Mouse (Mus musculus) liver, embryonic 13.5 days (tissue): ENCODE data around the gene Apol8. TPM values are rescaled to one million over a fixed set of nuclear protein-coding genes. Genes with fewer than 3 reads are reported as not detected.

Experiments used
- ATAC-seq: fragments of 200-750 bp; cut with Nextera tagmentation; 2 replicates; pipeline ENCODE4 v1.8.0; 2017; ENCODE audit warnings: low read depth, mild to moderate bottlenecking, moderate number of reproducible peaks, moderate library complexity
- DNase-seq: peaks from one replicate; pipeline ENCODE4 v3.0.0; 2022
- H3K27ac ChIP-seq: fragments of 300-500 bp; sonication (generic); 2 replicates; pipeline ENCODE4 v1.5.1; 2015; ENCODE audit warnings: moderate library complexity, mild to moderate bottlenecking, inconsistent platforms
- H3K27me3 ChIP-seq: fragments of 300-500 bp; sonication (generic); 2 replicates; pipeline ENCODE4 v1.6.1; 2015; ENCODE audit warnings: mild to moderate bottlenecking, inconsistent platforms
- H3K36me3 ChIP-seq: fragments of 300-500 bp; sonication (generic); 2 replicates; pipeline ENCODE4 v1.6.1; 2015; ENCODE audit warnings: mild to moderate bottlenecking, inconsistent platforms
- H3K4me1 ChIP-seq: fragments of 300-500 bp; sonication (generic); replicated peaks from 2 replicates; pipeline ENCODE4 v1.6.1; 2015; ENCODE audit warnings: inconsistent platforms
- H3K4me2 ChIP-seq: fragments of 300-500 bp; sonication (generic); 2 replicates; pipeline ENCODE4 v1.6.1; 2015; ENCODE audit warnings: inconsistent platforms, mild to moderate bottlenecking, moderate library complexity
- H3K4me3 ChIP-seq: fragments of 300-500 bp; sonication (generic); replicated peaks from 2 replicates; pipeline ENCODE4 v1.5.1; 2015; ENCODE audit warnings: mild to moderate bottlenecking, inconsistent platforms
- H3K9ac ChIP-seq: fragments of 300-500 bp; sonication (generic); 2 replicates; pipeline ENCODE4 v1.6.1; 2015; ENCODE audit warnings: mild to moderate bottlenecking, inconsistent platforms
- H3K9me3 ChIP-seq: fragments of 300-500 bp; sonication (generic); replicated peaks from 2 replicates; pipeline ENCODE4 v1.6.1; 2016; ENCODE audit warnings: inconsistent platforms
- WGBS: fragments of 180-500 bp; shearing (Covaris S2); methylation state at CpG from one replicate; pipeline ENCODE4 v1.1.7; 2015; ENCODE audit not compliant: insufficient replicate concordance; 5-methylcytosine and 5-hydroxymethylcytosine counted together
- polyA plus RNA-seq: library from polyadenylated mRNA; unstranded; fragments of >200 nt; fragmentation: Nextera tagmentation; extraction: Ambion mirVana; gene quantifications from 2 replicates; pipeline ENCODE4 v1.2.1, GENCODE M21; 2015

The Apol8 gene
- polyA plus RNA-seq, 1 experiment from 2014 or later: 29.8 TPM

DNA sequence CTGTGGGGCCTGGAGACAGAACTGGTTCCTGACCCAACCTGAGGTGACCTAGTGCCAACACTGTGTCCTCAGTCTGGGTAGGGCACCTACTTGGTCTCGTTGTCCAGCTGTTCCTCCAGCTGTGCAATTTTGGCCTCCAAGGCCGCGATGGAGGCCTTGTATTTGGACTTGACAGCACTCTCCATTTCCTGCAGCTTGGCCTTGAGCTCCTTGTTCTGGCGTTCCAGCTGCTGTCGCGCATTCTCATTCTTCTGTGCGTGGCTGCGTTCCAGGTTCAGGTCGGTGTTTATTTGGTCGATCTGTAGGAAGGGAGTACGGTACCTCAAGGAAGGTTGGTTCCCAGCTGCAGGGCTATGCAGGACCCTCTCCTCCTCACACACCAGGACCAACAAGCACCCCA lies 6.9 kb upstream of the Apol8 start:
- ATAC-seq (no peak), DNase-seq (no peak)
- Histone ChIP-seq H3K9ac (no peak overlapping the region), H3K4me3 (no peak overlapping the region), H3K4me1 (peaks cover 3% of the 10 kb centered on the region), H3K4me2 (no peak overlapping the region), H3K27me3 (no peaks in the 10 kb centered on the region), H3K9me3 (no peaks in the 10 kb centered on the region), H3K27ac (0 out of 2 replicates have a peak overlapping the region, but pooled peaks have one; percentile 21), H3K36me3 (peaks cover 95% of the 10 kb centered on the region)
- WGBS: 89% methylated on average over 11 of the region's 11 CpGs

DNA sequence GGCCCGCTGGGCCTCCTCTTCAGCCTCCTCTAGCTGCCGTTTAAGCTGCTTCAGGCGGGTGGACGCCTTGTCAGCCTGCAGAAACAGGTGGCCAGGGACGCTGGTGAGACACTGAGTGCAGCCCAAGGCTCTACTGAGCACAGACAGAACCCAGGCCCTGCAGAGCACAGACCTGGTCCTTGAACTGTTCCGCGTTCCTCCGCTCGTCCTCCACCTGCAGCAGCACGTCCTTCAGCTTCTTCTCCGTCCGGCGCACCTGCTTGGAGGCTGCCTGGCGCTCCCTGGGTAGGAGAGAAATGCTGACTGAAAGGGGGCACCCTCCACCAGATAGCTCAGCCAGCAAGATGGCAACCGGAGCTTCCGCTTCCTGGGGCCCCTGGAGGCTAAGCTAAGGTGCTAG lies 6.2 kb upstream of the Apol8 start:
- no peak overlapping the region for H3K27ac ChIP-seq
- no peak overlapping the region for H3K4me2 ChIP-seq
- H3K4me1 ChIP-seq: peaks cover 3% of the 10 kb centered on the region
- no peaks in the 10 kb centered on the region for H3K9me3 ChIP-seq
- H3K4me3 ChIP-seq: no peak overlapping the region
- no peaks in the 10 kb centered on the region for H3K27me3 ChIP-seq
- ATAC-seq: no peak
- no peak overlapping the region for H3K9ac ChIP-seq
- H3K36me3 ChIP-seq: peaks cover 89% of the 10 kb centered on the region
- 92% methylated on average over 16 of the region's 16 CpGs for WGBS
- DNase-seq: no peak

DNA sequence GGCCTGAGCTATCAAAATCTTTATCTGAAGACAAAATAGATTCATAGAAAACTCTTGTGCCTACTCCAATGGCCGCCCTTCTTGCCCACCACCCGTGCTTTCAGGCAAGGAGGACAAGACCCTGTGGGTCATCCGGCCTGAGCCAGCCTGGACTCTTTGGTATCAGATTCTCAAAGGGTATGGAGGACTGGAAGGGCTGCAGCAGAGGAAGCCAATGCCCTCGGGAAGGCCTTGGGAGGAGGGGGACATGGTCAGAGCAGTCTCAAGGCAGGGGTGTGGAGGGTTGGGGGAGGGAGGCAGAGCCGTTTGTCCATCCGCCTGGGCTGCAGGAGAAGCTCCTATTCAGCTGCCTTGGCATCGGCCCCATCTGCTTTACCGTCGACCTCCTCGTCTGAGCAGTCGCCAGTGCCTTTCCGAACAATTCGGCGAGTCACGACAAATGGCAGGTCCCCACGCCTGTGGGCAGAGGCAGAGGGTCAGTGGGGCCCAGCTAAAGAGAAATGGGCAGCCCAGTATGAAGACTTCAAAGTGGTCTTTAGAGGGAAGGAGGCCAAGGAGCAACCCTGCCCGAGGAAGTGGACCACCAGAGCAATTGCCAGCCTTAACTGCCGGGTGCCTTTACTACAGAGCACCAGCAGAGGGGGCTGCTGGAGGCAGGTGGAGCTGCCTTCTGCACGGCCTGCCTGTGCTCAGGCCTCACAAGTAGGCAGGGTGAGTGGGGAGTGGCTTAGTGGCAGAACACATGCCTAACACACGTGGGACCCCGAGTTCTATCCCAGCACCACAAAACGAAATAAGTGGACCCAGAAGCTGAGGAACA lies 5.0 kb upstream of the Apol8 start:
- ATAC-seq (peak; percentile 40; the same call in 1 of the 2 replicates), DNase-seq (peak; percentile 30)
- WGBS: 80% methylated on average over 22 of the region's 22 CpGs

DNA sequence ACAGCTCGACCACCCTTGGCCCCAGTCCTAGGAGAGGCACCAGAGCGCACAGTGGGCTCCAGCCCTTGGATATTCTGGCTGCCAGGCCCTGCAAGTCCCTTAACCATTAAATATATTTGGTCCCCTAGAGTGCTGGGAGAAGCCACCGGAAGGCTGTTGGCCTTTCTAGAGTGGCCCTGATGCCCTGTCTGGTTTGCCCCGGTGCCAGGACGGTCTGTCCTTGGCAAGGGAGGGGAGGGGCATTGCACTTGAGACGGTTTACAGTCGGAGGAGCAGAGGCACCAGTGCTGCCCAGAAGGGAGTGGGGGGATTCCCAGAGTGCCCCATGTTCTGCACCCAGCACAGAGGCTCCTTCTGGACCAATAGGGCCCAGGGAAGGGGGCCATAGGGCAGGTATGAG lies 4.3 kb upstream of the Apol8 start:
- H3K27me3 ChIP-seq: no peaks in the 10 kb centered on the region
- H3K4me2 ChIP-seq: no peak overlapping the region
- H3K4me3 ChIP-seq: no peak overlapping the region
- DNase-seq (no peak), ATAC-seq (no peak)
- H3K9ac ChIP-seq: no peak overlapping the region
- H3K36me3 ChIP-seq: peaks cover 69% of the 10 kb centered on the region
- WGBS: 93% methylated on average over 7 of the region's 7 CpGs
- H3K27ac ChIP-seq: no peak overlapping the region; the same call in 1 of the 2 replicates
- H3K4me1 ChIP-seq: peaks cover 19% of the 10 kb centered on the region
- no peaks in the 10 kb centered on the region for H3K9me3 ChIP-seq

More for the DNA sequence above, 5.0 kb upstream of the Apol8 start:
- Histone ChIP-seq H3K27me3 (no peaks in the 10 kb centered on the region), H3K36me3 (peaks cover 76% of the 10 kb centered on the region), H3K4me1 (peaks cover 12% of the 10 kb centered on the region), H3K27ac (no peak overlapping the region; the same call in 1 of the 2 replicates), H3K9ac (no peak overlapping the region), H3K9me3 (no peaks in the 10 kb centered on the region), H3K4me2 (no peak overlapping the region), H3K4me3 (no peak overlapping the region)

DNA sequence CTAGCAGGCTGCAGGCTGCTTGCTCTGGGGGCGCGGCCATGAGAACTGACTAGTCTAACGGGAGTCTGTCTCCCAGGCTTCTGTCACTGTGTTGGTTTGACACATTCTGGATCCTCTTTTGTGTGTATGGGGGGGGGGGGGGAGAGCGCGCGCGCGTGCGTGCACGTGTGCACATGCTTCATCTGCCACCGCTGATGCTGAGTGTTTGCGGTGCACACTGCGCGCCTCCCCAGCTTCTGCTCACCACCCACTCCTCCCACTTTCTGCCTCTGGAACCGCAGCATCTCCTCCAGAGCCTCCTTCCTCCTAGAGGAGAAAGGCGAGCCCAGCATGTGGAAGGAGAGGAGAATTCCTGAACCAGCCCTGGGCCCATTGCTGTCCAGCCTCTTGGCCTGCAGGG lies 3.2 kb upstream of the Apol8 start:
- Histone ChIP-seq H3K9me3 (no peaks in the 10 kb centered on the region), H3K27me3 (no peaks in the 10 kb centered on the region), H3K9ac (no peak overlapping the region), H3K4me2 (no peak overlapping the region), H3K36me3 (peaks cover 58% of the 10 kb centered on the region), H3K27ac (no peak overlapping the region), H3K4me3 (no peak overlapping the region), H3K4me1 (peaks cover 27% of the 10 kb centered on the region)
- no peak for ATAC-seq
- DNase-seq: no peak
- WGBS: 91% methylated on average over 16 of the region's 16 CpGs

DNA sequence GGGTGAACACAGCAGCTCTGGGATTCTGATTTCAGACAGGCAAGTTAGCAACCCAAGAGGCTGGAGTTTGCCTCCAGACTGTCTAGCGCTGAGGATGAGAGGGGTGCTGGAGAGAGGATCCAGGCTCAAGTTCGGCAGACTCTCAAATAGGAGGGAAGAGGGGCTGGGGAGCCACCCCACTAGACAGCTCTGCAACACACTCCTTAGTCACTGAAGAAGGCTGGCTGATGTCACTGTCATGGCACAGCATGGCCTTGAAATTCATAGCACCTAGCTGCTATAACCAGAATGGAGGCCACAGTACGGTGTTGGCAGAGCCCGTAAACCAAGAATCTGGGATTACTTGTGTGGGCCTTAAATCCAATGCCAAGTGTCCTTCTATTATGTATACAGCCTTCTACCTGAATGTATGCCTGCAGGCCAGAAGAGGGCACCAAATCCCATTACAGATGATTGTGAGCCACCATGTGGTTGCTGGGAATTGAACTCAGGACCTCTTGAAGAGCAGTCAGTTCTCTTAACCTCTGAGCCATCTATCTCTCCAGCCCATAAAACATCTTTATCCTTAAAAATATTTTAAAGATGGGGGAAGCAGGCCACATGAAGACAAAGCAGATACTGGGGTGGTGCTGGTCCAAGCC lies 903 bp upstream of the Apol8 start:
- peaks cover 45% of the 10 kb centered on the region for H3K36me3 ChIP-seq
- no peak for DNase-seq
- peaks cover 37% of the 10 kb centered on the region for H3K4me1 ChIP-seq
- H3K27ac ChIP-seq: peak overlapping the region; percentile 24; the same call in 1 of the 2 replicates
- no peak overlapping the region for H3K4me3 ChIP-seq
- 71% methylated on average over 4 of the region's 4 CpGs for WGBS
- no peak overlapping the region for H3K4me2 ChIP-seq
- no peaks in the 10 kb centered on the region for H3K9me3 ChIP-seq
- no peak for ATAC-seq
- H3K27me3 ChIP-seq: no peaks in the 10 kb centered on the region
- H3K9ac ChIP-seq: no peak overlapping the region

DNA sequence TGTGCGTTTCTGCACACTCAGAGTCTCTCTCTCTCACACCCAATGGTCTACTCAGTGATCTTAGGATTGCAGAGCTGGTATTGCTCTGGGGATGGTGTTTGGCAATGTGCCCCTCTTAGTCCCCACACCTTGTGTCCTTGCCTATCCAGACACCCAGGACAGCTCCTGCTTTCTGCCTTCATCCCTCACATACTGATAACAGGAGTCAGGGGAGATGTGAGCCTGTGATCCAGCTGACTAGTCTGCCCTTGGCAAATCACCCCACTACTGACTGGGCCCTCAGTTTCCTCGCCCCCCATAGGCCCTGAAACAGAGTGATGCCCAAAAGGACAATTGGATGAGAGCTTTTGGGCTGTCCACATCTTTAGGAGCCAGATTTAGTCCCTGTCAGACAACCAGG lies 722 bp downstream of the Apol8 start:
- H3K4me3 ChIP-seq: peak overlapping the region; percentile 73
- H3K9ac ChIP-seq: peak overlapping the region; percentile 89
- 40% methylated on average over 2 of the region's 2 CpGs for WGBS
- H3K9me3 ChIP-seq: no peaks in the 10 kb centered on the region
- ATAC-seq (no peak), DNase-seq (no peak)
- peaks cover 50% of the 10 kb centered on the region for H3K4me1 ChIP-seq
- peaks cover 45% of the 10 kb centered on the region for H3K36me3 ChIP-seq
- no peaks in the 10 kb centered on the region for H3K27me3 ChIP-seq
- peak overlapping the region; percentile 88 for H3K4me2 ChIP-seq
- H3K27ac ChIP-seq: peak overlapping the region; percentile 96

DNA sequence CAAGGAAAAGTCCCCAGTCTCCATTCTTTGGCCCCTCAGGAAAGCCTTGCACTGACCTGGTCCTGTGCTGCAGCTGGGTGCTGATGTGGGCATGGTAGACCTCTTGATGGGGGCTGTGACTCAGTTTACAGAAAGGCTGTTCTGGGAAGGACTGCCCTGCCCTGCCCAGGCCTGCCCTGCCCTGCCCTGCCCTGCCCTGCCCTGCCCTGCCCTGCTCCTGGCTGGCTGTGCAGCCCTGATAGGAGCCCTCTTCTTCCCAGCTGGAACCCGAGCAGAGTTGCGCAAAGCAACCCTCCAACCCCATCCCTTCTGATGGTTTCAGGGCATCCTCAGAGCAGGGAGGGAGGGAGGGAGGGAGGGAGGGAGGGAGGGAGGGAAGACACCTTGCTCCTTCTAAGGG lies 1.7 kb downstream of the Apol8 start:
- Histone ChIP-seq H3K4me3 (peak overlapping the region; percentile 73), H3K9ac (peak overlapping the region; percentile 89), H3K27me3 (no peaks in the 10 kb centered on the region), H3K4me1 (peaks cover 50% of the 10 kb centered on the region), H3K4me2 (peak overlapping the region; percentile 88), H3K36me3 (peaks cover 45% of the 10 kb centered on the region), H3K27ac (peak overlapping the region; percentile 96), H3K9me3 (no peaks in the 10 kb centered on the region)
- ATAC-seq (peak; percentile 99), DNase-seq (peak; percentile 81)
- WGBS: no CpG with 5 or more reads among the region's 2 CpGs

DNA sequence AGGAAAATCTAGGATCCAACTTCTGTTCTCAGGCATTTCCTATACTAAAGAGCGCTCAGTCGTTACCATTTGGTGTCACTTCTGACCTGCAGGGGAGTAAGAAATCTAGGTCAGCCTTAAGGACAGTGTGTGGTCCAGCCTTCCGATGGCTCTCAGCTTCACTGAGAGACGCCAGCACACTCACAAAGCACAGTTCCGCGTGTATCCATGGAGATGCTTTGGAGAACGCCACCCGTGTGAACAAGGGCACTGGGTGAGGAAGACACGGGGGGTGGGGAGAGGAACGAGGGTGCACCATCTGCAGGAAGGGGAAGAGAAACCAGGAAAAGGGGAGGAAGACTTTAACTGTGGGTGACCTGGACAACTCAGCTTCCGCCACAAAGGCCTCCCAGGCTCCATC lies 4.4 kb downstream of the Apol8 start:
- Histone ChIP-seq H3K27ac (peak overlapping the region; percentile 96), H3K9ac (peak overlapping the region; percentile 89), H3K27me3 (peaks cover 2% of the 10 kb centered on the region; the same call in 1 of the 2 replicates), H3K4me1 (peaks cover 72% of the 10 kb centered on the region), H3K9me3 (0 out of 2 replicates have a peak, but pooled peaks cover 7% of the 10 kb centered on the region), H3K4me3 (peak overlapping the region; percentile 73), H3K4me2 (peak overlapping the region; percentile 88), H3K36me3 (peaks cover 63% of the 10 kb centered on the region)
- DNase-seq: no peak
- no peak for ATAC-seq
- WGBS: 53% methylated on average over 11 of the region's 11 CpGs

DNA sequence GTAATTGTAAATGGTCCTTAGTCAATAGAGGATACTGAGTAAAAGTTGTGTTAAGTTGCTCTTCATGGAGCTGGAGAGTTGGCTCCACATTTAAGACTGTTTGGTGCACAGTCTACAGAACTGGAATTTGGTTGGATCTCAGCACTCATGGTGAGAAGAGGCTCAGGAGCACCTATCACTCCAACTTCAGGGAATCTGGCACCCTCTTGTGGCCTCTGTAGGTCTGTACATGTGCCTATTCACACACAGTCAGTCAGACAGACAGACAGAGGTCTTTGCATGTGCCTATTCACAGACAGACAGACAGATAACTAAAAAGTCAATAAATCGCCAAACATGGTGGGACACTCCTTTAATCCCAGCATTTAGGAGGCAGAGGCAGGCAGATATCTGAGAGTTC lies 6.3 kb downstream of the Apol8 start:
- Histone ChIP-seq H3K36me3 (peaks cover 83% of the 10 kb centered on the region), H3K4me1 (peaks cover 58% of the 10 kb centered on the region), H3K27me3 (peaks cover 4% of the 10 kb centered on the region), H3K4me2 (no peak overlapping the region), H3K9ac (no peak overlapping the region), H3K4me3 (no peak overlapping the region), H3K9me3 (0 out of 2 replicates have a peak, but pooled peaks cover 7% of the 10 kb centered on the region), H3K27ac (0 out of 2 replicates have a peak overlapping the region, but pooled peaks have one; percentile 4)
- 32% methylated on average over 1 of the region's 1 CpGs for WGBS
- ATAC-seq (no peak), DNase-seq (no peak)

DNA sequence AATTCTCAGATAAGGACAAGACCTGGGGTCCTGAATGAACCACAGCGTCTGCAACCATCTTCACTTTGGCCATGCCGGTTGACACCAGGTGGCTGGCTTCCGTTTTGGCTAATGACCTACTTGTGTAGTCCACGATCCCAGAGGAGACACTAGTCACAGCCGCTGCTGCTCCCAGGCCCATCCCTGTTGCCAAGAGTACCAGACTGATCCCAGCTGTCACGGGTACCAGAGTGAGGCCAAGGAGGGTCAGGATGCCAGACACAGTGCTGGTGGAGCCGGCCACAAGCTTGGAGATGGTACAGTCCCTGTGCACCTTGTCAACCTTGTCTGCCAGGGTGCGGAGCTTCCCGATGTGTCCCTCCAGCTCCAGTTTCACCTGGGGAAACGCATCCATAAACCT lies 7.1 kb downstream of the Apol8 start:
- ATAC-seq: no peak
- no peak overlapping the region for H3K4me3 ChIP-seq
- no peak for DNase-seq
- peaks cover 4% of the 10 kb centered on the region for H3K27me3 ChIP-seq
- H3K4me2 ChIP-seq: no peak overlapping the region
- H3K27ac ChIP-seq: no peak overlapping the region
- 92% methylated on average over 10 of the region's 10 CpGs for WGBS
- 0 out of 2 replicates have a peak, but pooled peaks cover 7% of the 10 kb centered on the region for H3K9me3 ChIP-seq
- H3K4me1 ChIP-seq: peaks cover 56% of the 10 kb centered on the region
- peaks cover 90% of the 10 kb centered on the region for H3K36me3 ChIP-seq
- H3K9ac ChIP-seq: no peak overlapping the region
